Mouse (Mus musculus) olfactory bulb, adult 2 months (tissue): ENCODE results near the gene Tram2.

ENCODE experiments used
- CTCF ChIP-seq: fragments of 200-500 bp; IDR thresholded peaks from 2 replicates; pipeline ENCODE4 v1.5.1; 2012; ENCODE audit warnings: low read depth, mild to moderate bottlenecking, low read length, moderate library complexity; ENCODE audit not compliant: insufficient read depth
- POLR2A ChIP-seq: fragments of 200-500 bp; IDR thresholded peaks from 2 replicates; pipeline ENCODE4 v1.6.1; 2012; ENCODE audit warnings: mild to moderate bottlenecking, low read depth, low read length, moderate library complexity; ENCODE audit not compliant: insufficient read depth

GRCm38 (mm10) chr1:21064153-21064552 lies 14.9 kb downstream of the Tram2 start:
- TF ChIP-seq POLR2A (no peak), CTCF (no peak)
